Mouse (Mus musculus): Measurements from ENCODE around the gene Frmd6. TPM values are rescaled to one million over a fixed set of nuclear protein-coding genes. Genes with fewer than 3 reads are reported as not detected.

The Frmd6 gene
- total and polyA plus RNA-seq, 3 experiments = 2.5 to 4.5 (median 3.5) TPM

- no peak for TF ChIP-seq ZNF384 (IDR thresholded peaks at IDR 0.05; ENCODE audit: low read depth, low read length)
- TF ChIP-seq BHLHE40 (IDR thresholded peaks at IDR 0.05; ENCODE audit: low read depth, low read length) = no peak
- no peak for TF ChIP-seq ZMIZ1 (IDR thresholded peaks at IDR 0.05; ENCODE audit: low read depth, low read length)
- TF ChIP-seq MXI1 (IDR thresholded peaks at IDR 0.05; ENCODE audit: low read depth, low read length) = no peak
- no peak for TF ChIP-seq KAT2A (IDR thresholded peaks at IDR 0.05; ENCODE audit: insufficient replicate concordance, low read length)
- TF ChIP-seq MAX (IDR thresholded peaks at IDR 0.05; ENCODE audit: low read length) = no peak
- no peak for TF ChIP-seq CHD2 (IDR thresholded peaks at IDR 0.05; ENCODE audit: low read length)
- no peak for TF ChIP-seq NELFE (IDR thresholded peaks at IDR 0.05; ENCODE audit: low read depth, low read length)
- no peak for TF ChIP-seq MAZ (IDR thresholded peaks at IDR 0.05; ENCODE audit: low read depth, low read length)
- TF ChIP-seq RAD21 (IDR thresholded peaks at IDR 0.05; ENCODE audit: low read depth, low read length) = no peak
- TF ChIP-seq MEF2A (IDR thresholded peaks at IDR 0.05; ENCODE audit: borderline replicate concordance, low read depth, low read length) = no peak
- TF ChIP-seq POLR2AphosphoS2 (IDR thresholded peaks at IDR 0.05; ENCODE audit: low read depth, low read length) = no peak
- no peak for TF ChIP-seq CHD1 (IDR thresholded peaks at IDR 0.05; ENCODE audit: low read depth, low read length)
- no peak for TF ChIP-seq E2F4 (IDR thresholded peaks at IDR 0.05; ENCODE audit: insufficient replicate concordance, low read depth, low read length)
- TF ChIP-seq NRF1 (IDR thresholded peaks at IDR 0.05; ENCODE audit: low read depth, low read length) = no peak
- no peak for TF ChIP-seq ELF1 (IDR thresholded peaks at IDR 0.05; ENCODE audit: low read depth, low read length)
- TF ChIP-seq MYC (IDR thresholded peaks at IDR 0.05; ENCODE audit: low read depth, low read length) = no peak
- Histone ChIP-seq H3K27me3 (replicated peaks) (no peaks in the 10 kb centered on the region), H3K27ac (ENCODE audit: insufficient read depth, low read depth) (no peak overlapping the region), H3K79me2 (replicated peaks; ENCODE audit: control insufficient read depth, extremely low read depth, insufficient read depth, poor library complexity, severe bottlenecking) (no peaks in the 10 kb centered on the region), H3K4me3 (replicated peaks in 1 of 3; ENCODE audit: low read depth in 2 of 3, low read length in 2 of 3, poor library complexity in 1 of 3) (no peak overlapping the region), H3K36me3 (replicated peaks in 1 of 2; ENCODE audit: control insufficient read depth in 1 of 2, insufficient read depth in 1 of 2, low read length in 1 of 2) (no peaks in the 10 kb centered on the region), H3K9me3 (replicated peaks; ENCODE audit: low read length) (peaks cover 2% of the 10 kb centered on the region), H3K4me1 (ENCODE audit: control insufficient read depth in 1 of 2, insufficient read depth in 2 of 2) (peaks cover 2 to 17% of the 10 kb centered on the region in 2 experiments), H3K4me2 (ENCODE audit: insufficient read depth, low read depth, poor library complexity, severe bottlenecking) (no peak overlapping the region), H3K9ac (ENCODE audit: insufficient read depth, low read depth) (no peak overlapping the region)
- no peak for DNase-seq (ENCODE audit: extremely low read depth)
- in situ Hi-C loops (cut with MboI; ENCODE audit: low pct_ligation_motif_present, low pct_unique_long_range_greater_than_20kb, low sequenced_read_pairs) = loop anchor here (25.0 kb wide), 1 partner anchor 670 kb away; the partner anchor contains the start of gene Pygl
- dilution Hi-C loops (cut with MboI; ENCODE audit: extremely low pct_ligation_motif_present, extremely low pct_unique_long_range_greater_than_20kb, low sequenced_read_pairs) = no loop called here
These were observed 81.6 kb downstream of the Frmd6 start for GRCm38 (mm10) chr12:70906867-70907266.

- H3K4me3 ChIP-seq (replicated peaks in 1 of 3; ENCODE audit: low read depth in 2 of 3, low read length in 2 of 3, poor library complexity in 1 of 3) = no peak overlapping the region
- no peak overlapping the region for H3K9ac ChIP-seq (ENCODE audit: insufficient read depth, low read depth)
- H3K36me3 ChIP-seq (replicated peaks in 1 of 2; ENCODE audit: control insufficient read depth in 1 of 2, insufficient read depth in 1 of 2, low read length in 1 of 2) = no peaks in the 10 kb centered on the region
- H3K27ac ChIP-seq (ENCODE audit: insufficient read depth, low read depth) = no peak overlapping the region
- no peak overlapping the region for H3K4me2 ChIP-seq (ENCODE audit: insufficient read depth, low read depth, poor library complexity, severe bottlenecking)
- peaks cover 2% of the 10 kb centered on the region for H3K9me3 ChIP-seq (replicated peaks; ENCODE audit: low read length)
- no peak for DNase-seq (ENCODE audit: extremely low read depth)
- no peak for TF ChIP-seq ZC3H11A (IDR thresholded peaks at IDR 0.05; ENCODE audit: low read depth, low read length)
- TF ChIP-seq POLR2A (IDR thresholded peaks at IDR 0.05; ENCODE audit: low read depth, low read length) = no peak
- TF ChIP-seq USF2 (conservative IDR thresholded peaks at IDR 0.05; ENCODE audit: low read depth, low read length) = no peak
- no peak for TF ChIP-seq IRF4 (IDR thresholded peaks at IDR 0.05; ENCODE audit: low read depth, low read length)
- TF ChIP-seq JUND (conservative IDR thresholded peaks at IDR 0.05; ENCODE audit: low read depth, low read length) = no peak
- TF ChIP-seq EP300 (IDR thresholded peaks at IDR 0.05; ENCODE audit: low read length) = no peak
- no peaks in the 10 kb centered on the region for H3K79me2 ChIP-seq (replicated peaks; ENCODE audit: control insufficient read depth, extremely low read depth, insufficient read depth, poor library complexity, severe bottlenecking)
- dilution Hi-C loops (cut with MboI; ENCODE audit: extremely low pct_ligation_motif_present, extremely low pct_unique_long_range_greater_than_20kb, low sequenced_read_pairs) = no loop called here
- in situ Hi-C loops (cut with MboI; ENCODE audit: low pct_ligation_motif_present, low pct_unique_long_range_greater_than_20kb, low sequenced_read_pairs) = loop anchor here (25.0 kb wide), 1 partner anchor 670 kb away; the partner anchor contains the start of gene Pygl
- H3K27me3 ChIP-seq (replicated peaks) = no peaks in the 10 kb centered on the region
- peaks cover 6 to 23% of the 10 kb centered on the region in 2 experiments for H3K4me1 ChIP-seq (ENCODE audit: control insufficient read depth in 1 of 2, insufficient read depth in 2 of 2)
These were observed 82.3 kb downstream of the Frmd6 start for GRCm38 (mm10) chr12:70907651-70908050.
